Mouse (Mus musculus): ENCODE measurements around the gene Figla. TPM values are rescaled to one million over a fixed set of nuclear protein-coding genes. Genes with fewer than 3 reads are reported as not detected.

The Figla gene
- total RNA-seq, 4 experiments from 2014 or later: not detected

- no peak for DNase-seq (ENCODE audit: low spot score in 2 of 2)
Observed at GRCm38 (mm10) chr6:86028150-86028549, 12.2 kb downstream of the Figla start.

GRCm38 (mm10) chr6:86028601-86029322 lies 12.8 kb downstream of the Figla start, which contains the start of gene Add2:
Add2 (plus strand) TSS chr6:86028681.
- peak; percentile 51 to 59 for DNase-seq (ENCODE audit: low spot score in 2 of 2)

GRCm38 (mm10) chr6:86029323-86029713 lies 13.3 kb downstream of the Figla start:
- DNase-seq (ENCODE audit: low spot score in 2 of 2): no peak

- no peak for DNase-seq (ENCODE audit: low spot score in 2 of 2)
Observed at GRCm38 (mm10) chr6:86031527-86031926, 15.6 kb downstream of the Figla start.

GRCm38 (mm10) chr6:86033635-86034034 lies 17.7 kb downstream of the Figla start:
- no peak for DNase-seq (ENCODE audit: low spot score in 2 of 2)

GRCm38 (mm10) chr6:86038901-86039300 lies 22.9 kb downstream of the Figla start:
- peak in 1 of 2 experiments; percentile 49 for DNase-seq (ENCODE audit: low spot score in 2 of 2)

GRCm38 (mm10) chr6:86040140-86040539 lies 24.2 kb downstream of the Figla start:
- no peak for DNase-seq (ENCODE audit: low spot score in 2 of 2)

- no peak for DNase-seq (ENCODE audit: low spot score in 2 of 2)
Observed at GRCm38 (mm10) chr6:86047510-86047909, 31.5 kb downstream of the Figla start.

GRCm38 (mm10) chr6:86048509-86048908 lies 32.5 kb downstream of the Figla start:
- peak in 1 of 2 experiments; percentile 96 for DNase-seq (ENCODE audit: low spot score in 2 of 2)

GRCm38 (mm10) chr6:86050586-86051268 lies 34.8 kb downstream of the Figla start:
- no peak for DNase-seq (ENCODE audit: low spot score in 2 of 2)

- DNase-seq (ENCODE audit: low spot score in 2 of 2): no peak
Observed at GRCm38 (mm10) chr6:86052032-86052459, 36.1 kb downstream of the Figla start.

GRCm38 (mm10) chr6:86052556-86052955 lies 36.6 kb downstream of the Figla start:
- DNase-seq (ENCODE audit: low spot score in 2 of 2): no peak

GRCm38 (mm10) chr6:86053099-86053498 lies 37.1 kb downstream of the Figla start:
- no peak for DNase-seq (ENCODE audit: low spot score in 2 of 2)

- no peak for DNase-seq (ENCODE audit: low spot score in 2 of 2)
Observed at GRCm38 (mm10) chr6:86053594-86053993, 37.6 kb downstream of the Figla start.

- no peak for DNase-seq (ENCODE audit: low spot score in 2 of 2)
Observed at GRCm38 (mm10) chr6:86058475-86058874, 42.5 kb downstream of the Figla start.

- DNase-seq (ENCODE audit: low spot score in 2 of 2): no peak
Observed at GRCm38 (mm10) chr6:86059151-86059853, 43.3 kb downstream of the Figla start.

GRCm38 (mm10) chr6:86060170-86060569 lies 44.2 kb downstream of the Figla start:
- no peak for DNase-seq (ENCODE audit: low spot score in 2 of 2)

- no peak for DNase-seq (ENCODE audit: low spot score in 2 of 2)
Observed at GRCm38 (mm10) chr6:86062226-86062625, 46.3 kb downstream of the Figla start.

GRCm38 (mm10) chr6:86062684-86063083 lies 46.7 kb downstream of the Figla start:
- no peak for DNase-seq (ENCODE audit: low spot score in 2 of 2)

- DNase-seq (ENCODE audit: low spot score in 2 of 2): peak; percentile 61 to 91
Observed at GRCm38 (mm10) chr6:86064318-86065016, 48.5 kb downstream of the Figla start.

GRCm38 (mm10) chr6:86066727-86067126 lies 50.8 kb downstream of the Figla start:
- no peak for DNase-seq (ENCODE audit: low spot score in 2 of 2)

Measured in left cerebral cortex, adult 8-10 months (tissue).